Mouse (Mus musculus) embryonic fibroblast, embryonic 13.5 days (primary cell): ENCODE results near the gene Slc2a5.

Experiments
- CTCF ChIP-seq: IDR thresholded peaks from 2 replicates; pipeline ENCODE4 v1.5.1; 2011; ENCODE audit warnings: mild to moderate bottlenecking, control low read depth, low read length, moderate library complexity, borderline replicate concordance; ENCODE audit not compliant: insufficient read depth
- POLR2A ChIP-seq: IDR thresholded peaks from 2 replicates; pipeline ENCODE4 v1.6.1; 2011; ENCODE audit warnings: low read depth, mild to moderate bottlenecking, control low read depth, low read length, moderate library complexity

- no peak for TF ChIP-seq POLR2A
- TF ChIP-seq CTCF: no peak
These were observed 7.3 kb downstream of the Slc2a5 start for GRCm38 (mm10) chr4:150126373-150126772.
